Mouse (Mus musculus): ENCODE measurements around the gene Wnk4.

Wnk4 gene

GRCm38 (mm10) chr11:101259948-101260825, at the start of gene Wnk4:
Wnk4 (plus strand) TSS chr11:101260567.
- DNase-seq (ENCODE audit: low spot score in 2 of 2), result peak; percentile 51 to 73

GRCm38 (mm10) chr11:101211970-101212369, 48.4 kb upstream of the Wnk4 start:
- DNase-seq (ENCODE audit: low spot score in 2 of 2), result peak in 1 of 2 experiments; percentile 61

GRCm38 (mm10) chr11:101216936-101217335, 43.4 kb upstream of the Wnk4 start:
- DNase-seq (ENCODE audit: low spot score in 2 of 2), result no peak

- DNase-seq (ENCODE audit: low spot score in 2 of 2), result no peak
These were observed 41.8 kb upstream of the Wnk4 start for GRCm38 (mm10) chr11:101218436-101219055.

- no peak for DNase-seq (ENCODE audit: low spot score in 2 of 2)
These were observed 39.5 kb upstream of the Wnk4 start for GRCm38 (mm10) chr11:101220853-101221252.

GRCm38 (mm10) chr11:101221306-101221986, 38.9 kb upstream of the Wnk4 start:
- no peak for DNase-seq (ENCODE audit: low spot score in 2 of 2)

GRCm38 (mm10) chr11:101224337-101224736, 36.0 kb upstream of the Wnk4 start:
- DNase-seq (ENCODE audit: low spot score in 2 of 2), result no peak

GRCm38 (mm10) chr11:101225331-101226064, 34.9 kb upstream of the Wnk4 start:
- DNase-seq (ENCODE audit: low spot score in 2 of 2), result peak in 1 of 2 experiments; percentile 31

- DNase-seq (ENCODE audit: low spot score in 2 of 2), result peak; percentile 91 to 94
These were observed 34.2 kb upstream of the Wnk4 start, which contains the start of gene Ezh1 for GRCm38 (mm10) chr11:101226065-101226701. Ezh1 (minus strand) TSS chr11:101226463.

- DNase-seq (ENCODE audit: low spot score in 2 of 2), result no peak
These were observed 30.9 kb upstream of the Wnk4 start for GRCm38 (mm10) chr11:101229361-101229900.

- DNase-seq (ENCODE audit: low spot score in 2 of 2), result no peak
These were observed 30.3 kb upstream of the Wnk4 start for GRCm38 (mm10) chr11:101230061-101230511.

- DNase-seq (ENCODE audit: low spot score in 2 of 2), result no peak
These were observed 29.8 kb upstream of the Wnk4 start for GRCm38 (mm10) chr11:101230526-101230925.

- DNase-seq (ENCODE audit: low spot score in 2 of 2), result no peak
These were observed 29.1 kb upstream of the Wnk4 start for GRCm38 (mm10) chr11:101230991-101231871.

- DNase-seq (ENCODE audit: low spot score in 2 of 2), result no peak
These were observed 28.1 kb upstream of the Wnk4 start for GRCm38 (mm10) chr11:101232010-101232839.

GRCm38 (mm10) chr11:101233240-101233639, 27.1 kb upstream of the Wnk4 start:
- no peak for DNase-seq (ENCODE audit: low spot score in 2 of 2)

- no peak for DNase-seq (ENCODE audit: low spot score in 2 of 2)
These were observed 26.2 kb upstream of the Wnk4 start for GRCm38 (mm10) chr11:101234124-101234523.

- no peak for DNase-seq (ENCODE audit: low spot score in 2 of 2)
These were observed 24.9 kb upstream of the Wnk4 start for GRCm38 (mm10) chr11:101235429-101235828.

- DNase-seq (ENCODE audit: low spot score in 2 of 2), result no peak
These were observed 23.6 kb upstream of the Wnk4 start for GRCm38 (mm10) chr11:101236782-101237181.

All from spleen, postnatal 36 days (tissue).